Mouse (Mus musculus): ENCODE results near the gene Rap1gap.

Gene Rap1gap

GRCm38 (mm10) chr4:137773369-137773899 lies 108.9 kb downstream of the Rap1gap start:
- DNase-seq (ENCODE audit: low spot score in 2 of 2) = no peak

- DNase-seq (ENCODE audit: low spot score in 2 of 2) = no peak
Measured at GRCm38 (mm10) chr4:137774013-137774412, 109.5 kb downstream of the Rap1gap start.

- no peak for DNase-seq (ENCODE audit: low spot score in 2 of 2)
Measured at GRCm38 (mm10) chr4:137774505-137774904, 110.0 kb downstream of the Rap1gap start.

- DNase-seq (ENCODE audit: low spot score in 2 of 2) = no peak
Measured at GRCm38 (mm10) chr4:137777866-137778265, 113.3 kb downstream of the Rap1gap start.

- DNase-seq (ENCODE audit: low spot score in 2 of 2) = no peak
Measured at GRCm38 (mm10) chr4:137778397-137779184, 114.1 kb downstream of the Rap1gap start.
